Mouse (Mus musculus) CD4-positive, CD25-positive, alpha-beta regulatory T cell, adult 2 months (primary cell): ENCODE measurements around the gene Gm9958.
A peak's percentile ranks its signal among the peaks of the same experiment; 100 is the strongest.

Experiments used
- DNase-seq: peaks from one replicate; pipeline ENCODE4 v3.0.0-alpha.2; 2012; ENCODE audit warnings: low read depth, low spot score

The Gm9958 gene

GRCm38 (mm10) chr5:90367067-90367303 is at the start of gene Gm9958:
Gene Gm9958, plus strand, starts transcription at chr5:90367204.
- no peak for DNase-seq

- no peak for DNase-seq
Measured at GRCm38 (mm10) chr5:90331071-90331470, 35.9 kb upstream of the Gm9958 start.

GRCm38 (mm10) chr5:90332478-90332877 is 34.5 kb upstream of the Gm9958 start:
- no peak for DNase-seq

GRCm38 (mm10) chr5:90338177-90339091 is 28.6 kb upstream of the Gm9958 start:
- no peak for DNase-seq

GRCm38 (mm10) chr5:90339129-90339952 is 27.7 kb upstream of the Gm9958 start:
- DNase-seq, result peak; percentile 67

GRCm38 (mm10) chr5:90339953-90340343 is 27.1 kb upstream of the Gm9958 start:
- DNase-seq, result no peak

- DNase-seq, result no peak
Measured at GRCm38 (mm10) chr5:90340847-90341246, 26.2 kb upstream of the Gm9958 start.

- DNase-seq, result no peak
Measured at GRCm38 (mm10) chr5:90346877-90347276, 20.1 kb upstream of the Gm9958 start.

GRCm38 (mm10) chr5:90353552-90354317 is 13.3 kb upstream of the Gm9958 start:
- no peak for DNase-seq

- no peak for DNase-seq
Measured at GRCm38 (mm10) chr5:90355824-90356223, 11.2 kb upstream of the Gm9958 start.

GRCm38 (mm10) chr5:90364526-90364925 is 2.5 kb upstream of the Gm9958 start:
- peak; percentile 83 for DNase-seq

- DNase-seq, result peak; percentile 67
Measured at GRCm38 (mm10) chr5:90365141-90365951, 1.7 kb upstream of the Gm9958 start.

GRCm38 (mm10) chr5:90366121-90367066 is 610 bp upstream of the Gm9958 start, which contains the start of gene Ankrd17:
Gene Ankrd17, minus strand, starts transcription at chr5:90366577.
- peak; percentile 96 for DNase-seq

GRCm38 (mm10) chr5:90370401-90370800 is 3.4 kb downstream of the Gm9958 start:
- no peak for DNase-seq

GRCm38 (mm10) chr5:90373708-90374107 is 6.7 kb downstream of the Gm9958 start:
- DNase-seq, result no peak

GRCm38 (mm10) chr5:90381458-90381857 is 14.5 kb downstream of the Gm9958 start:
- no peak for DNase-seq

- DNase-seq, result peak; percentile 74
Measured at GRCm38 (mm10) chr5:90383080-90383479, 16.1 kb downstream of the Gm9958 start.

- DNase-seq, result no peak
Measured at GRCm38 (mm10) chr5:90393764-90394163, 26.8 kb downstream of the Gm9958 start.

- no peak for DNase-seq
Measured at GRCm38 (mm10) chr5:90394322-90394721, 27.3 kb downstream of the Gm9958 start.

GRCm38 (mm10) chr5:90396817-90397216 is 29.8 kb downstream of the Gm9958 start:
- DNase-seq, result no peak
